Mouse (Mus musculus) granulocyte monocyte progenitor cell, adult 5-6 weeks (primary cell): ENCODE data around the gene Arsb. TPM values are rescaled to one million over a fixed set of nuclear protein-coding genes. Genes with fewer than 3 reads are reported as not detected.

Source experiments
- ATAC-seq: replicated peaks from 2 replicates; pipeline ENCODE4 v1.8.0; 2016; ENCODE audit warnings: mild to moderate bottlenecking, moderate TSS enrichment, inconsistent platforms; ENCODE audit not compliant: poor library complexity, severe bottlenecking
- total RNA-seq, 2 experiments: library from RNA; stranded (forward) in 1 of 2; stranded (reverse) in 1 of 2; fragments of 200-712, 200-1000 nt in 1 of 2; fragments of >200 nt in 1 of 2; fragmentation: Nextera tagmentation in 1 of 2; gene quantifications; 2 replicates each; pipeline ENCODE4 v1.2.3; 2014 to 2017

The Arsb gene
- total RNA-seq, 2 experiments from 2014 or later: 40.6 to 112 TPM

GRCm38 (mm10) chr13:93915641-93916570 is 144.5 kb downstream of the Arsb start:
- no peak for ATAC-seq

GRCm38 (mm10) chr13:93919536-93919935 is 148.1 kb downstream of the Arsb start:
- ATAC-seq: no peak

- no peak for ATAC-seq
Measured at GRCm38 (mm10) chr13:93920080-93920785, 148.8 kb downstream of the Arsb start.

- ATAC-seq: no peak
Measured at GRCm38 (mm10) chr13:93920786-93921300, 149.4 kb downstream of the Arsb start.

GRCm38 (mm10) chr13:93921831-93922565 is 150.6 kb downstream of the Arsb start:
- 0 out of 2 replicates have a peak, but pooled peaks have one; percentile 4 for ATAC-seq

GRCm38 (mm10) chr13:93922566-93922910 is 151.1 kb downstream of the Arsb start:
- peak; percentile 88 for ATAC-seq

GRCm38 (mm10) chr13:93924735-93925432 is 153.5 kb downstream of the Arsb start:
- ATAC-seq: no peak

- ATAC-seq: no peak
Measured at GRCm38 (mm10) chr13:93930561-93931340, 159.3 kb downstream of the Arsb start.

GRCm38 (mm10) chr13:93936455-93936854 is 165.0 kb downstream of the Arsb start:
- ATAC-seq: no peak

- no peak for ATAC-seq
Measured at GRCm38 (mm10) chr13:93938118-93938517, 166.7 kb downstream of the Arsb start.

GRCm38 (mm10) chr13:93939363-93940127 is 168.1 kb downstream of the Arsb start:
- ATAC-seq: peak; percentile 90

- ATAC-seq: peak; percentile 13; the same call in 1 of the 2 replicates
Measured at GRCm38 (mm10) chr13:93940742-93941531, 169.5 kb downstream of the Arsb start.

GRCm38 (mm10) chr13:93950996-93951395 is 179.6 kb downstream of the Arsb start:
- no peak for ATAC-seq

GRCm38 (mm10) chr13:93951555-93951954 is 180.1 kb downstream of the Arsb start:
- ATAC-seq: no peak

- ATAC-seq: no peak
Measured at GRCm38 (mm10) chr13:93952466-93952865, 181.0 kb downstream of the Arsb start.

- no peak for ATAC-seq
Measured at GRCm38 (mm10) chr13:93957907-93958306, 186.5 kb downstream of the Arsb start.

GRCm38 (mm10) chr13:93966271-93966670 is 194.8 kb downstream of the Arsb start:
- ATAC-seq: no peak

GRCm38 (mm10) chr13:93967138-93967537 is 195.7 kb downstream of the Arsb start:
- ATAC-seq: no peak
